Mouse (Mus musculus): ENCODE measurements at regions not wholly inside any gene's neighbourhood (a gene's known extent, or its start where the extent isn't known, plus 50 kb on each side); places are given as distances from the start of the nearest gene placed in this dataset.
A peak's percentile ranks its signal among the peaks of the same experiment; 100 is the strongest.

GRCm38 (mm10) chr12:86830247-86830585, 54.4 kb downstream of the Irf2bpl start:
- DNase-seq (ENCODE audit: low spot score) = no peak

- no peak for DNase-seq (ENCODE audit: low spot score)
Measured at GRCm38 (mm10) chr12:86829581-86830246, 54.9 kb downstream of the Irf2bpl start.

GRCm38 (mm10) chr12:86827241-86827606, 57.4 kb downstream of the Irf2bpl start:
- no peak for DNase-seq (ENCODE audit: low spot score)

- DNase-seq (ENCODE audit: low spot score) = no peak
Measured at GRCm38 (mm10) chr12:86826420-86827240, 58.0 kb downstream of the Irf2bpl start.

- no peak for DNase-seq (ENCODE audit: low spot score)
Measured at GRCm38 (mm10) chr12:86825584-86826419, 58.8 kb downstream of the Irf2bpl start.

GRCm38 (mm10) chr12:86824860-86825583, 59.6 kb downstream of the Irf2bpl start:
- peak; percentile 84 for DNase-seq (ENCODE audit: low spot score)

- DNase-seq (ENCODE audit: low spot score) = peak; percentile 89
Measured at GRCm38 (mm10) chr12:86823855-86824589, 60.6 kb downstream of the Irf2bpl start.

GRCm38 (mm10) chr12:86823488-86823854, 61.1 kb downstream of the Irf2bpl start:
- no peak for DNase-seq (ENCODE audit: low spot score)

GRCm38 (mm10) chr12:86821183-86821582, 63.4 kb downstream of the Irf2bpl start:
- DNase-seq (ENCODE audit: low spot score) = no peak

GRCm38 (mm10) chr12:86819568-86819967, 65.0 kb downstream of the Irf2bpl start:
- no peak for DNase-seq (ENCODE audit: low spot score)

- DNase-seq (ENCODE audit: low spot score) = no peak
Measured at GRCm38 (mm10) chr12:86819163-86819562, 65.4 kb downstream of the Irf2bpl start.

- no peak for DNase-seq (ENCODE audit: low spot score)
Measured at GRCm38 (mm10) chr12:86818201-86818600, 66.4 kb downstream of the Irf2bpl start.

- DNase-seq (ENCODE audit: low spot score) = no peak
Measured at GRCm38 (mm10) chr12:86816702-86817610, 67.6 kb downstream of the Irf2bpl start.

GRCm38 (mm10) chr12:86816171-86816701, 68.4 kb downstream of the Irf2bpl start:
- no peak for DNase-seq (ENCODE audit: low spot score)

GRCm38 (mm10) chr12:86814740-86815139, 69.9 kb downstream of the Irf2bpl start:
- DNase-seq (ENCODE audit: low spot score) = no peak
